Mouse (Mus musculus) erythroblast, embryonic 14.5 days (primary cell): ENCODE data around the gene Naga. TPM values are rescaled to one million over a fixed set of nuclear protein-coding genes. Genes with fewer than 3 reads are reported as not detected.

ENCODE experiments used
- H3K27me3 ChIP-seq: 2 replicates; pipeline ENCODE4 v1.6.1; 2012; ENCODE audit warnings: inconsistent platforms; ENCODE audit not compliant: control insufficient read depth
- H3K36me3 ChIP-seq: 2 replicates; pipeline ENCODE4 v1.6.1; 2012; ENCODE audit warnings: mild to moderate bottlenecking, inconsistent platforms; ENCODE audit not compliant: control insufficient read depth
- H3K4me1 ChIP-seq: 2 replicates; pipeline ENCODE4 v1.6.1; 2012; ENCODE audit warnings: inconsistent platforms; ENCODE audit not compliant: control insufficient read depth
- H3K4me3 ChIP-seq: replicated peaks from 2 replicates; pipeline ENCODE3; 2012; ENCODE audit warnings: moderate library complexity, mild to moderate bottlenecking, inconsistent platforms
- H3K9me3 ChIP-seq: 2 replicates; pipeline ENCODE4 v1.6.1; 2012; ENCODE audit warnings: low read length, inconsistent platforms, mixed read lengths; ENCODE audit not compliant: control insufficient read depth
- GATA1 ChIP-seq: IDR thresholded peaks from 2 replicates; pipeline ENCODE4 v1.6.1; 2012; ENCODE audit warnings: low read length, inconsistent platforms, mixed read lengths
- TAL1 ChIP-seq: IDR thresholded peaks from 3 replicates; pipeline ENCODE4 v1.6.1; 2012; ENCODE audit warnings: low read length, inconsistent platforms, mixed read lengths
- polyA plus RNA-seq: library from polyadenylated mRNA; stranded (reverse); fragments of >175 nt; gene quantifications from 2 replicates; pipeline ENCODE4 v1.2.3, GENCODE M21; 2012

Gene Naga
- polyA plus RNA-seq, 1 experiment, result 17.6 TPM

GRCm38 (mm10) chr15:82341675-82342542 lies 3.2 kb upstream of the Naga start:
- no peaks in the 10 kb centered on the region for H3K27me3 ChIP-seq
- peak; percentile 89 for TF ChIP-seq GATA1
- peak; percentile 80 for TF ChIP-seq TAL1
- H3K9me3 ChIP-seq, result peaks cover 2% of the 10 kb centered on the region; the same call in 1 of the 2 replicates
- peaks cover 87% of the 10 kb centered on the region for H3K4me1 ChIP-seq
- peaks cover 45% of the 10 kb centered on the region for H3K36me3 ChIP-seq
- peak overlapping the region; percentile 91 for H3K4me3 ChIP-seq

GRCm38 (mm10) chr15:82341036-82341501 lies 2.3 kb upstream of the Naga start:
- Histone ChIP-seq H3K36me3 (peaks cover 51% of the 10 kb centered on the region), H3K4me1 (peaks cover 88% of the 10 kb centered on the region), H3K27me3 (no peaks in the 10 kb centered on the region), H3K9me3 (peaks cover 2% of the 10 kb centered on the region; the same call in 1 of the 2 replicates), H3K4me3 (peak overlapping the region; percentile 91)
- no peak for TF ChIP-seq GATA1

GRCm38 (mm10) chr15:82340414-82341035 lies 1.8 kb upstream of the Naga start:
- Histone ChIP-seq H3K36me3 (peaks cover 54% of the 10 kb centered on the region), H3K9me3 (peaks cover 2% of the 10 kb centered on the region; the same call in 1 of the 2 replicates), H3K27me3 (no peaks in the 10 kb centered on the region), H3K4me1 (peaks cover 89% of the 10 kb centered on the region), H3K4me3 (peak overlapping the region; percentile 91)
- TF ChIP-seq TAL1, result no peak
- TF ChIP-seq GATA1, result 0 out of 2 replicates have a peak, but pooled peaks have one; percentile 4

GRCm38 (mm10) chr15:82339634-82340254 lies 1.0 kb upstream of the Naga start:
- H3K27me3 ChIP-seq, result no peaks in the 10 kb centered on the region
- peak overlapping the region; percentile 91 for H3K4me3 ChIP-seq
- peaks cover 2% of the 10 kb centered on the region; the same call in 1 of the 2 replicates for H3K9me3 ChIP-seq
- TF ChIP-seq GATA1 (no peak), TAL1 (no peak)
- peaks cover 85% of the 10 kb centered on the region for H3K4me1 ChIP-seq
- peaks cover 54% of the 10 kb centered on the region for H3K36me3 ChIP-seq

- H3K27me3 ChIP-seq, result no peaks in the 10 kb centered on the region
- peaks cover 79% of the 10 kb centered on the region for H3K4me1 ChIP-seq
- H3K36me3 ChIP-seq, result peaks cover 54% of the 10 kb centered on the region
- peaks cover 2% of the 10 kb centered on the region; the same call in 1 of the 2 replicates for H3K9me3 ChIP-seq
- peak overlapping the region; percentile 91 for H3K4me3 ChIP-seq
- TF ChIP-seq TAL1, result no peak
- TF ChIP-seq GATA1, result no peak
Observed at GRCm38 (mm10) chr15:82339150-82339549, 425 bp upstream of the Naga start.

GRCm38 (mm10) chr15:82337875-82338274 lies 850 bp downstream of the Naga start:
- Histone ChIP-seq H3K4me1 (peaks cover 66% of the 10 kb centered on the region), H3K36me3 (peaks cover 52% of the 10 kb centered on the region), H3K4me3 (peak overlapping the region; percentile 91), H3K9me3 (no peaks in the 10 kb centered on the region), H3K27me3 (no peaks in the 10 kb centered on the region)
- TF ChIP-seq GATA1, result no peak
- TF ChIP-seq TAL1, result no peak

- no peak for TF ChIP-seq TAL1
- TF ChIP-seq GATA1, result no peak
- Histone ChIP-seq H3K27me3 (no peaks in the 10 kb centered on the region), H3K9me3 (no peaks in the 10 kb centered on the region), H3K4me3 (peak overlapping the region; percentile 30), H3K36me3 (peaks cover 54% of the 10 kb centered on the region), H3K4me1 (peaks cover 56% of the 10 kb centered on the region)
Observed at GRCm38 (mm10) chr15:82336629-82337028, 2.1 kb downstream of the Naga start.

GRCm38 (mm10) chr15:82335194-82335593 lies 3.5 kb downstream of the Naga start:
- no peak overlapping the region for H3K4me3 ChIP-seq
- H3K4me1 ChIP-seq, result peaks cover 47% of the 10 kb centered on the region
- TF ChIP-seq TAL1, result no peak
- no peak for TF ChIP-seq GATA1
- H3K9me3 ChIP-seq, result no peaks in the 10 kb centered on the region
- H3K36me3 ChIP-seq, result peaks cover 66% of the 10 kb centered on the region
- H3K27me3 ChIP-seq, result no peaks in the 10 kb centered on the region
